Mouse (Mus musculus): ENCODE data around the gene Bik. TPM values are rescaled to one million over a fixed set of nuclear protein-coding genes. Genes with fewer than 3 reads are reported as not detected.
A peak's percentile ranks its signal among the peaks of the same experiment; 100 is the strongest.

Bik gene
- total RNA-seq, 2 experiments from 2014 or later = 1.7 TPM; not detected in 1

- 0 out of 2 replicates have a peak, but pooled peaks have one; percentile 18 for ATAC-seq (replicated peaks; ENCODE audit: low FRiP score, low TSS enrichment, poor library complexity, severe bottlenecking)
These were observed 43.0 kb downstream of the Bik start for GRCm38 (mm10) chr15:83569682-83570081.

GRCm38 (mm10) chr15:83570641-83571040, 44.0 kb downstream of the Bik start:
- ATAC-seq (replicated peaks; ENCODE audit: low FRiP score, low TSS enrichment, poor library complexity, severe bottlenecking) = no peak; the same call in 1 of the 2 replicates

- ATAC-seq (replicated peaks; ENCODE audit: low FRiP score, low TSS enrichment, poor library complexity, severe bottlenecking) = no peak
These were observed 45.0 kb downstream of the Bik start for GRCm38 (mm10) chr15:83571636-83572035.

DNA sequence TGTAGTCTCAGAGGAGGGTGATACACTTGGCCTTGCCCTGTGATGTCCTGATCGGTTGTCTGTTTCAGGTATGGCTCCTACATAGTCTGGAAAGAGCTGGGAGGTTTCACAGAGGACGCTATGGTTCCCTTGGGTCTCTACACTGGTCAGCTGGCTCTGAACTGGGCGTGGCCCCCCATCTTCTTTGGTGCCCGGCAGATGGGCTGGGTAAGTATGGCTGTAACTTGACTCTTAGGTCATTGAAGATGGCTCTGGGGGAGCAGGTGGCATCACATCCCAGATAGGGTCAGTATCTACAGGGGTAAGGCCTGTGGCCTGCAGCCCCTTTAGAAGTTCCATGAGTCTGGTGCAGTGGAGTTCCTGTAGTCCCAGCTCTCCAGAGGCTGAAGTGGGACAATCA, 45.5 kb downstream of the Bik start:
- no peak for ATAC-seq (replicated peaks; ENCODE audit: low FRiP score, low TSS enrichment, poor library complexity, severe bottlenecking)

DNA sequence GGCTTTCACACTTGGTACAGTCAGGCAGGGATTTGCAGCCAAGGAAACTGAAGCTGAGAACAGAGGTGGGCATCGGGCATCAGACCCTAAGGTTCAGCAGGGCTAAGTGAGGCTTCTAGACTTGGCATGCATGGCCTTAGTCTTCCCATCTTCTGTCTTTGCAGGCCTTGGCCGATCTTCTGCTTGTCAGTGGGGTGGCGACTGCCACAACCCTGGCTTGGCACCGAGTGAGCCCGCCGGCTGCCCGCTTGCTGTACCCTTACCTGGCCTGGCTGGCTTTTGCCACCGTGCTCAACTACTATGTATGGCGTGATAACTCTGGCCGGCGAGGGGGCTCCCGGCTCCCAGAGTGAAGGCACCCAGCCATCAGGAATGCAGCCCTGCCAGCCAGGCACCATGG, 46.9 kb downstream of the Bik start:
- no peak for ATAC-seq (replicated peaks; ENCODE audit: low FRiP score, low TSS enrichment, poor library complexity, severe bottlenecking)

GRCm38 (mm10) chr15:83574731-83575351, 48.2 kb downstream of the Bik start:
- ATAC-seq (replicated peaks; ENCODE audit: low FRiP score, low TSS enrichment, poor library complexity, severe bottlenecking) = no peak

GRCm38 (mm10) chr15:83575543-83575942, 48.9 kb downstream of the Bik start:
- no peak for ATAC-seq (replicated peaks; ENCODE audit: low FRiP score, low TSS enrichment, poor library complexity, severe bottlenecking)

GRCm38 (mm10) chr15:83576651-83577050, 50.0 kb downstream of the Bik start:
- no peak for ATAC-seq (replicated peaks; ENCODE audit: low FRiP score, low TSS enrichment, poor library complexity, severe bottlenecking)

DNA sequence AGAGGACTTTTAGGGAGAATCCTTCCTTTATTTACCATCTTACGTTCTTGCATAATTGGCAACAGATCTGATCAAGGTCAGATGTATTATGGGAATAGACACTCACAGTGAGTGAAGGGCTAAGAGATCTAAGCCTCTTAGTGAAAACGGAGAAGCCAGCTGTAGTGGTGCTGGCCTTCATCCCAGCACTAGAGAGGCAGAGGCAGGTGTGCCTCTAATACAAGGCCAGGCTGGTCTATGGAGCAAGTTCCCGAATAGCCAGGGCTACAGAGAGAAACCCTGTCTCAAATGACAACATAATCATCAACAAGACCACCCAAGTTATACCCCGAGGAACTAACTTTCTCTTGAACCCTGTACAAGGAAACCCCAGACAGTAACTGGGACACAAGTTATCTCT, 56.3 kb downstream of the Bik start:
- no peak for ATAC-seq (replicated peaks; ENCODE audit: low FRiP score, low TSS enrichment, poor library complexity, severe bottlenecking)

DNA sequence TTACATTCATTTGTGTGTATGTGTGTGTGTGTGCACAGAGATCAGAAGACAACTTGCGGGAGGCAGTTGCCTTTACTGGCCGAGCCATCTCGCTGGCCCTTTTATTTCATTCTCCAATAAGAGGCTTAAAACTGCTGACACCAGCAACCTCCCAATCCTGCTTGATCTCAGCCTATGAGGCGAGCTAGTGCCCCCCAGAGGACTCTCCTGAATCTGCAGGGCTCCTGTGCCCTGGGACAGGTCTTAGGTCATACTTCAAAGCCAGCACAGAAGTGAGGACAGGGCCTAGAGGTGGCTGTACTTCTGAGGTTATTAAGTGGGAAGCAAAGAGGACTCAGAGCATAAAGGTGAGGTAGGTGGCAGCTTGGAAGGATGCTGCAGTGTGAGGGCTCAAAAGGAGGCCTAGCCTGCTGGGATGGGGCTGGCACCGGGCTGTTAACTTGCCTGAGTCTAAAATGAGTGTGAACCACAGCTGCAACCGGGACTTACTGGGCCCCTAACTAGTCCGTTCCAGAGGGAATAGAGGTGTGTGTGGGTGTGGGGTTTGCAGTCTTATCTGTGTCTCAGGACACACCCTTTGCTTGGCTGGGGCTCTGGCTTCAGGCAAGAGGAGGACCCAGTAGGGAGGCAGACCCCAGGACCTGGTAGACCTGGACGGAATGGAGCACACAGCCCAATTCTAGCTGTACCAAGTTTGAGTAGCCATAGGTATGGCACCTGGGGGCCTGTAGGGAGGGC, 56.9 kb downstream of the Bik start:
- peak; percentile 67 for ATAC-seq (replicated peaks; ENCODE audit: low FRiP score, low TSS enrichment, poor library complexity, severe bottlenecking)

DNA sequence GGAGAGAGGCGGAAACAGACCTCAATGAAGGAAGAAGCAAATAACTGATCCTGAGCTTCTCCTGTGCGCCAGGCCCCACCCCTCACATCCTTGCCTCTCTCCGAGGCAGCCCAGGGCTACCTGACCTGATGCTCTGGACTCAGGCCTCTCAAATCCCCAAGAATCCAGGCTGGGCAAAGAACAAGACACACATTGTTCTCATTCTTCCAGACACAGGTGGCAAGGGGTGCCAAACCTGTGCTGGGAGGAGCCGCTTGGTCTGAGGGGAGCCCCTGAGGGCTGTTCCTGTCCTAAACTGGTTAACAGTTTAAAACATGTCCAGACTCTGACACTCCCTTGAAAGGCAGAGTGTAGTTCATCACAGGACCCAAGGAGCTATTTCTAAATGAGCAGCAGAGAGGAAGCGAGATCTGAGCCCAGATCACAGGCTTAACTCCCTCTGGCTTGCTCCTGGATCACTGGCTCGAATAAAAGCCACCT, 58.1 kb downstream of the Bik start:
- no peak for ATAC-seq (replicated peaks; ENCODE audit: low FRiP score, low TSS enrichment, poor library complexity, severe bottlenecking)

GRCm38 (mm10) chr15:83590841-83591240, 64.2 kb downstream of the Bik start:
- no peak for ATAC-seq (replicated peaks; ENCODE audit: low FRiP score, low TSS enrichment, poor library complexity, severe bottlenecking)

DNA sequence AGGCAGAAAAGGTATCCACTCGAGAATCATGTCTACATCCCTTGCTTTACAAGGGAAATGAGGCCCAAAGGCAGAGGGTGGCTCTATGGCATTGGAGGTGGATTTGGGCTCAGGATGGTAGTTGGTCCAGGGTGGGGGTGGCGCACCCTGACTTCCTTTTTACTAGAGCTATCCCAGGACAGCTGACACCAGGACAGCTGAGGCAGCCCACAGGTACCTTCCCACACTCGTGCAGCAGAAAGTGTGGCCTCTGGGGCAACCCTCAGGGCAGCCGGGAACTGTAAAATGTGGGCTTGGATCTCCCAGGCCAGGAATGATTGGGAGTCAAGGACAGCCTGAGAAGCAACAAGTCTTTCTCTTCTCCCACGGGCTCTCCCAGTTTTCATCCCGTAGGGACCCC, 65.1 kb downstream of the Bik start:
- no peak for ATAC-seq (replicated peaks; ENCODE audit: low FRiP score, low TSS enrichment, poor library complexity, severe bottlenecking)

GRCm38 (mm10) chr15:83592260-83593188, 65.9 kb downstream of the Bik start:
- peak; percentile 59 for ATAC-seq (replicated peaks; ENCODE audit: low FRiP score, low TSS enrichment, poor library complexity, severe bottlenecking)

- no peak for ATAC-seq (replicated peaks; ENCODE audit: low FRiP score, low TSS enrichment, poor library complexity, severe bottlenecking)
These were observed 66.5 kb downstream of the Bik start for GRCm38 (mm10) chr15:83593189-83593585.

GRCm38 (mm10) chr15:83593702-83594512, 67.2 kb downstream of the Bik start:
- peak; percentile 72 for ATAC-seq (replicated peaks; ENCODE audit: low FRiP score, low TSS enrichment, poor library complexity, severe bottlenecking)

All from megakaryocyte-erythroid progenitor cell, adult 5-6 weeks (primary cell).